Mouse (Mus musculus) midbrain, embryonic 13.5 days (tissue): ENCODE measurements around the gene Dhh. TPM values are rescaled to one million over a fixed set of nuclear protein-coding genes. Genes with fewer than 3 reads are reported as not detected.

Experiments used
- polyA plus RNA-seq: library from polyadenylated mRNA; unstranded; fragments of >200 nt; fragmentation: Nextera tagmentation; extraction: Ambion mirVana; gene quantifications from 2 replicates; pipeline ENCODE4 v1.2.1, GENCODE M21; 2015

Gene Dhh
- polyA plus RNA-seq, 1 experiment from 2014 or later, result 0.48 TPM

Other genes with a start within 250 kb of the Dhh start
- 28.6 and 29.5 TPM in 2 replicates for gene Ddx23, start 235.6 kb downstream of the Dhh start, polyA plus RNA-seq
- gene Rnd1, start 221.1 kb downstream of the Dhh start, polyA plus RNA-seq, result 10.2 and 12.7 TPM in 2 replicates
- 2.6 and 3.2 TPM in 2 replicates for gene Ccdc65, start 190.3 kb downstream of the Dhh start, polyA plus RNA-seq
- 3.5 and 4.1 TPM in 2 replicates for gene Fkbp11, start 170.3 kb downstream of the Dhh start, polyA plus RNA-seq
- gene Arf3, start 135.3 kb downstream of the Dhh start, polyA plus RNA-seq, result 57.5 and 66.0 TPM in 2 replicates
- 0.24 TPM in 1 of 2 replicates, not detected in the other for gene Wnt10b, start 120.4 kb downstream of the Dhh start, polyA plus RNA-seq
- gene Wnt1, start 108.7 kb downstream of the Dhh start, polyA plus RNA-seq, result 4.0 and 8.6 TPM in 2 replicates
- gene Ddn, start 89.0 kb downstream of the Dhh start, polyA plus RNA-seq, result 0.50 and 1.2 TPM in 2 replicates
- gene Prkag1, start 67.0 kb downstream of the Dhh start, polyA plus RNA-seq, result 83.3 and 89.9 TPM in 2 replicates
- gene Kmt2d, start 27.3 kb downstream of the Dhh start, polyA plus RNA-seq, result 13.1 and 13.9 TPM in 2 replicates
- gene Rhebl1, start 4.0 kb downstream of the Dhh start, polyA plus RNA-seq, result 33.0 and 33.9 TPM in 2 replicates
- 40.7 and 50.1 TPM in 2 replicates for gene Lmbr1l, start 19.7 kb upstream of the Dhh start, polyA plus RNA-seq
- gene Tuba1b, start 36.0 kb upstream of the Dhh start, polyA plus RNA-seq, result 1,161 and 1,231 TPM in 2 replicates
- gene Gm49450, start 55.0 kb upstream of the Dhh start, polyA plus RNA-seq, result not detected in 2 replicates
- gene Tuba1a, start 55.2 kb upstream of the Dhh start, polyA plus RNA-seq, result 15,883 and 15,999 TPM in 2 replicates
- gene Tuba1c, start 131.4 kb upstream of the Dhh start, polyA plus RNA-seq, result 37.3 and 41.4 TPM in 2 replicates
- 7.5 and 8.2 TPM in 2 replicates for gene Prph, start 156.6 kb upstream of the Dhh start, polyA plus RNA-seq
- gene Troap, start 176.0 kb upstream of the Dhh start, polyA plus RNA-seq, result 13.3 and 14.6 TPM in 2 replicates
- 10.1 and 13.7 TPM in 2 replicates for gene C1ql4, start 189.3 kb upstream of the Dhh start, polyA plus RNA-seq
- 1.7 and 1.8 TPM in 2 replicates for gene Dnajc22, start 194.6 kb upstream of the Dhh start, polyA plus RNA-seq
- 40.6 and 45.7 TPM in 2 replicates for gene Spats2, start 227.4 kb upstream of the Dhh start, polyA plus RNA-seq